Mouse (Mus musculus) central nervous system, embryonic 11.5 days (tissue): Measurements from ENCODE around the gene Ccdc163. TPM values are rescaled to one million over a fixed set of nuclear protein-coding genes. Genes with fewer than 3 reads are reported as not detected.

Experiments used
- polyA plus RNA-seq: library from polyadenylated mRNA; depleted of rRNA; stranded (reverse); fragments of >200 nt; gene quantifications from 2 replicates; pipeline ENCODE4 v1.2.3, GENCODE M21; 2012; rRNA removed

Ccdc163 gene
- 36.8 and 54.1 TPM in 2 replicates for polyA plus RNA-seq

GRCm38 (mm10) chr4:116708201-116708764, at the start of gene Ccdc163, which contains the start of gene Mmachc:
Gene Ccdc163 (plus strand): TSS chr4:116708509.
Gene Mmachc (minus strand): TSS chr4:116708406.

DNA sequence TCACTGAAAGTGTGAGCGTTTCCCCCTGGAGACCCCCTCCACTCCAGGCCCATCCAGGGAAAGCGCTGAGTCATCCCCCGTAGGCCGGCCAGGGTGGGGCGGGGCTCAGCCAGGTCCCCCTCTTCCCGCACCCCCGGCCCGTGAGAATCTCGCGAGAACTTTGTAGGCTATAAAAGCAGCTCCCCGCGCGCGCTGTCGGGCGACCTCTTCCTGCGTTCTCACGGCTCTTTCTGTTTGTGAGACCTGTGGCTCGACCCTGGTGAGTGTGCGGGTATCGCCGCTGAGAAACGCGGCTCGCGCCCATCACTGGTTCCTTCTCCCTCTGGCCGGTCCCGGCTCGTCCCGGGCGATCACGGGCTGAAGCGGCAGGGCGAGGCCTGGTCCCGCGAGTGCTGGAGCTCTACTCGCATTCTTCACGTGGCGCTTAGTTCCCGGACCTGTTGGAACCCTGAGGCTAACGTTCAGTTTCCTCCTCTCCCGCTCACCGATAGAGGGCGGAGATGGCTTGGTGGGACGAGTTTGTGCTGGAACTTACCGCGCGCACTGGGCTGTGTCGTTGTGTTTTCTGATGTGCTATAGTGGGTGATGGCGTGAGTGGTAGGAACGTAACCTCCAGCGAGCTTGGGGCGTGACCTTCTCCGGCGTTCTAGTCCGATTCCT, 22.8 kb upstream of the Ccdc163 start, which contains the start of gene Prdx1:
Gene Prdx1 (plus strand): TSS at position 143 of the 660 bp plus-strand sequence.

GRCm38 (mm10) chr4:116720343-116721097, 12.2 kb downstream of the Ccdc163 start, which contains the start of gene Tesk2:
Gene Tesk2 (plus strand): TSS chr4:116720948.

Other genes starting within 250 kb of the Ccdc163 start
- 46.8 and 60.1 TPM in 2 replicates for gene Mast2, start 244.3 kb upstream of the Ccdc163 start, polyA plus RNA-seq
- gene Ipp, start 201.0 kb upstream of the Ccdc163 start, polyA plus RNA-seq: 9.3 and 9.5 TPM in 2 replicates
- gene Tmem69, start 152.6 kb upstream of the Ccdc163 start, polyA plus RNA-seq: 9.7 and 15.2 TPM in 2 replicates
- 50.4 and 52.2 TPM in 2 replicates for gene Gpbp1l1, start 150.9 kb upstream of the Ccdc163 start, polyA plus RNA-seq
- gene Ccdc17, start 111.9 kb upstream of the Ccdc163 start, polyA plus RNA-seq: 1.7 and 3.1 TPM in 2 replicates
- gene Nasp, start 80.6 kb upstream of the Ccdc163 start, polyA plus RNA-seq: 359 and 483 TPM in 2 replicates
- gene Akr1a1, start 56.8 kb upstream of the Ccdc163 start, polyA plus RNA-seq: 372 and 516 TPM in 2 replicates
- 314 and 462 TPM in 2 replicates for gene Prdx1, start 23.0 kb upstream of the Ccdc163 start, polyA plus RNA-seq
- 19.1 and 26.3 TPM in 2 replicates for gene Mmachc, start 103 bp upstream of the Ccdc163 start, polyA plus RNA-seq
- gene Tesk2, start 12.4 kb downstream of the Ccdc163 start, polyA plus RNA-seq: 6.0 and 8.2 TPM in 2 replicates
- 32.8 and 42.0 TPM in 2 replicates for gene Toe1, start 99.1 kb downstream of the Ccdc163 start, polyA plus RNA-seq
- gene Mutyh, start 99.2 kb downstream of the Ccdc163 start, polyA plus RNA-seq: 21.6 and 26.6 TPM in 2 replicates
- gene Hpdl, start 113.2 kb downstream of the Ccdc163 start, polyA plus RNA-seq: 0.28 and 0.76 TPM in 2 replicates
- 13.2 and 16.7 TPM in 2 replicates for gene Zswim5, start 168.9 kb downstream of the Ccdc163 start, polyA plus RNA-seq